Mouse (Mus musculus) T-helper 17 cell (primary cell): ENCODE data around the gene Ipo4.

ENCODE experiments used
- in situ Hi-C, 2 experiments: fragments of 300-600 bp; cut with MboI, MseI; formaldehyde crosslinking; loops; 1 replicate in 1 of 2; 2 replicates in 1 of 2; pipeline ENCODE4 v1.15.1; 2025; ENCODE audit warnings: high pct_unique_total_duplicates in 2 of 2

Gene Ipo4

DNA sequence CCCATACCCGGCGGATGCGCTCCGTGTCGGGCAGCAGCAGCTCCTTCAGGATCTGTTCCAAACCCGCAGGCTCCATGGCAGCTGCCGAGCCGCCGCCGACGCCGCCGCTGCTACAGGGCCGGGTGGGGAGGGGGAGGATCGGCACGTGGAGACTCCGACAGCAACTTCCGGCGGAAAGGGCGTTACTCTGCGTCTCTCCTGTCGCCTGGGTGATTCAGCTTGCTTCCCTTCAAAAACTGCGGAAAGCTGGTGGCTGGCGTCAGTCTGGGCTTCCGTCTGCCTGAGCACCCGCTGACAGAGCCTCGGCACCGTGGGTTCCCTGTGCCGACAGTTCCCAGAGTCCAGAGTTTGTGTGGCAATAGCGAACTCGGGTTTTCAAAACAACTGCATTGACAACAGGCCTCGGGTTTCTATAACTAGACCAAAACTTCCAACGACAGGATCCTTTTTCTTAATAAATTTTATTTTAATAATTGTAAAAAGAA lies at the start of gene Ipo4:
Gene Ipo4, minus strand, starts transcription at position 435 of the 485 bp plus-strand sequence.
- in situ Hi-C loops, result loop anchor here in 1 of 2 experiments (5.0 kb wide), 1 partner anchor 87 kb away; the partner anchor contains the start of gene Rabggta

DNA sequence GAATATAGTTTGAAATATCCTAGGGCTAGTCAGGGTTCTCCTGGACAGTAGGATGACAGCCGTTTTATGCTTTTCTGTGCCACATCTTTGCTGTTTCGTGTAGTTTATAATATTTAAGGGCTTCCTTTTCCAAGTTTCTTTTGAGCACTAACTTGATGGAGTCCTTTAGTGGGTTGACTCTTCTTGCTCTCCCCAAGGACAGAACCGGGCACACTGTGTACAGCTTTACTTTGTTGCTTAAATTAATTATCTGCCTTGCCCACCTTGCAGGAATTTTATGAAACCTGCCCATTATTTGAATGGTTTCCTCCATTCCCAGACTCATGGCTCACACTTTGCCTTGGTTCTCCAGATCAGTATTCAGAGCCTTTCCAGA lies 46.3 kb upstream of the Ipo4 start:
- in situ Hi-C loops, result loop anchor here (5.0 kb wide), 1 partner anchor 60 kb away; no protein-coding TSS in a partner anchor

DNA sequence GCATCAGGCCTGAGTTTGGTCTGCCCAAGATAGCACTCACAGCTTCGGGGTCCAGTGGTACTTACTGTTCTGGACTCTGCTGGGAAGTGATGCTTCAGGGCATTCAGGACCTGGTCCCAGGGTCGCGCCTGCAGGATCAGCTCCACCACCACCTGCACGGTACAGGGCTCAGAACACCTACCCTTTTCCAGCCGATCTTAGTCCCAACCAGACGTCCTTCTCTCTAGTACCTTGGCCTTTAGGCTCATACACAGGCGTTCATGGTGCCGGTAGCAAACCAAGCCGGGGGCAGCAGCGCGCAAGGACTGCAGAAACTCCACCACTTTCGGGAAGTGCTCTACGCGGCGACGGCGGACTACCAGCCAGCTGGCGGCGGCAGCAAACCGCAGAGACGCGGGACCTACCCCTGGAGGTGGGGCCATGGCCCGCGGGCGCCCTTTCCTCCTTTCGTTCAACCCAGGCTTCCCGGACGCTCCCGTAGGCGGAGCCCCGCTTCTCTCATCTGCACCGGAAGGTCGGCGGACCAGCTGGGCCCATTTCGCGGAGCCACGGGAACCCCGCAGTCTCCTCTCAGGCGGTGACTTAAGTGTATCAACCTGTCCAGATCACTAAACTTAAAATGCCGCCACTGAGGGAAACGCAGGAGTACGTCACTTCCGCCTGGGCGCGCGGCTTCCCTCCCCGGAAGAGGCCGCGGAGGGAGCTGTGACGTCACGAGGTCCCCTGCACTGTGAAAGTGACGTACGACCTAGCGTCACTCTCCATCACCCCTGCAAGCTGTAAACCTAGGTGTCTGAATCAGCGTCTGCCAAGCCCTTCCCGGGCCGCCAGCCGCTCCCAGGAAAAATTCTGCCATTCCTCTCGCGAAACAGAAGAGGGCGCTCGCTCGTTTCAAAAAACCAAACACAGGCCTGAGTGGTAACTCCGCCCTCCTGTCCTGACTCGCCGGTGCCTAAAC lies 45.7 kb upstream of the Ipo4 start, which contains the start of gene Tinf2:
Gene Tinf2, minus strand, starts transcription at position 661 of the 958 bp plus-strand sequence.
- in situ Hi-C loops, result loop anchor here (5.0 kb wide), 1 partner anchor 61 kb away; no protein-coding TSS in a partner anchor

GRCm38 (mm10) chr14:55677615-55678014 lies 41.9 kb upstream of the Ipo4 start:
- in situ Hi-C loops, result no loop called here

DNA sequence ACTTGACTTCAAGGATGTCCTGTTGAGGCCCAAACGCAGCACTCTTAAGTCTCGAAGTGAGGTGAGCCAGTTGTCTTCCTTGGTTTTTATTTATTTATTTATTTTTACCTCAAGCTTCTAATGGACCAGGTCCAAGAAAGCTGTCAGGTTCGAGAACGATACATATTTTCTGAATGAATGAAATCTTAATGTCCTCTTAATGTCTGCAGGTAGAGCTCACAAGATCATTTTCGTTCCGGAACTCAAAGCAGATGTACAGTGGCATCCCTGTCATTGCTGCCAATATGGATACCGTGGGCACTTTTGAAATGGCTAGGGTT lies 36.9 kb upstream of the Ipo4 start:
- in situ Hi-C loops, result no loop called here

DNA sequence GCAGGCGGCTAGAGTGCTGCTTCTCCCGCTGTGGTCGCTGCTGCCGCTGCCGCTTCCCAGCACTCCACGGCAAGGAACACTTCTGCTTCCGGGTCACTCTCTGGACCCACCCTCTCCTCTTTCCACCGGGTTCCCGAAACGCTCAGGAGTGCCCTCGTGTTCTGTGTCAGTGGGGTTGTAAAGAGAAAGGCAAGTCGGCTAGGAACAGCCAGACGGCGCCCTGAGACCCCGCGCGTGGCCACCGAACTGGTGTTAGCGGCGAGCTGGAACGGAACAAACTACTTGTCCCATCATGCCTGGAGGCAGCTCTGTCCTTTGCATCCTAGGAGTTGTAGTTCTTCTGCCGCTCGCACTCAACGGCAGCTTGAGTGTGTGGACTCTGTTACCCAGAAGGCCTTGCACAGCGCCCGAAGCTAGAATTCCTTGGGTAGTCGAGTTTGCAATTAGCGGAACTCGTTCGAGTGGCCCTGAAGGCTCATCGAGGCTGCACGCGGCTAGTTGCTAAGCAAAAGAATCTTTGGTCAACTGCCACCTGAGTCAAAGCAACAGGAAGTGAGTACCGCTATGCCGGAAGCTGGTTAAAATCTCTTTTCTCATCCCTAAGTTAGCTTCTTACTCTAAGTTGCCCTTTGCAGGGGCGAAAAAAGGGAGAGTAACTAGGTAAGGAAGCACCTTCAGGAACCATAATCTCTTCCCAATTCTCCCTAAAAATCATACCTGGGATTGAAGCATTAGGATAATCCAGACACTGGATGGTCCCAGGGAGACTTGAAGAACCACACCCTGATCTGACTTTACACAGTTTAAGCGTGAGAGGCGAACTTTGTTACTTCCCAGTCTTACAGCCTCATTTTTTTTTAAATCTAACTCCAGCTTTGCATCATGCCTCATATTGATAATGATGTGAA lies 36.3 kb upstream of the Ipo4 start, which contains the start of the genes Gmpr2 and Nedd8:
Gene Gmpr2, plus strand, starts transcription at position 109 of the 908 bp plus-strand sequence.
Gene Nedd8, minus strand, starts transcription at position 292 of the 908 bp plus-strand sequence.
- in situ Hi-C loops, result no loop called here

DNA sequence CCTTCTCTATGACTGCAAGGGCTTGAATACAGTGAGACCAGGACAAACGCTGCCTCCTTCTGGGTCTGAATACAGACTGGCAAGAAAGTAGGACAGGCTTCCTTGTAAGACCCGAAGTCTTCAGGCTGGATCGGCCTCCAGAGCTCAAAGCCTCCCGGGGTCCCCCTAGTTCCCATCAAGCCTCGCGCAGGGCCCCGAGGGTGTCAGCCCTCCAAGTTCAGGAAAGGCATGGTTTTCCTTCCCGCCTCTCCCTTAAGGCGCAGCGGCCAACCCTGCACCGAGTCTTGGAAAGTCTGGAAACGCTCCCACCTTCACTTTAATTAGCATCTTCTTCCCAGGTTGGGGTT lies 35.7 kb upstream of the Ipo4 start:
- in situ Hi-C loops, result no loop called here

DNA sequence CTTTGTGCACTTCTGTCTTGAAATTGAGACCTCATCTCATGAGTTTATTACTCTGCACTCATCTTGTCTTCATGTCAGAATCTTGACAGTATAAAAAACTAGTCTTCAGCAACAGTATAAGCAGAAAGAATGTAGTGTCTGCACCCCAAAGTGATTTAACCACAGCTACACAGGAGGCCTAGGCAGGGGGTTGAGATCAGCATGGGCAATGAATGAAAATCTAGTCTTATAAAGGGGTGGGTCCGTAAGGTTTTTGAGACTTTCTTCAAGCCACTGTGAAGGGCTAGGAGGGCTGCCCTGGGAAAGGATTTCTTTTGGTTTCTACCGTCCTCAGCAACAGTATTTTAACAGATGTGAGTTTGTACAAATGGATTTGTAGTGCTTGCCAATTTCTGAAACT lies 24.9 kb upstream of the Ipo4 start:
- in situ Hi-C loops, result loop anchor here in 1 of 2 experiments (10.0 kb wide), 1 partner anchor 234 kb away; no protein-coding TSS in a partner anchor

DNA sequence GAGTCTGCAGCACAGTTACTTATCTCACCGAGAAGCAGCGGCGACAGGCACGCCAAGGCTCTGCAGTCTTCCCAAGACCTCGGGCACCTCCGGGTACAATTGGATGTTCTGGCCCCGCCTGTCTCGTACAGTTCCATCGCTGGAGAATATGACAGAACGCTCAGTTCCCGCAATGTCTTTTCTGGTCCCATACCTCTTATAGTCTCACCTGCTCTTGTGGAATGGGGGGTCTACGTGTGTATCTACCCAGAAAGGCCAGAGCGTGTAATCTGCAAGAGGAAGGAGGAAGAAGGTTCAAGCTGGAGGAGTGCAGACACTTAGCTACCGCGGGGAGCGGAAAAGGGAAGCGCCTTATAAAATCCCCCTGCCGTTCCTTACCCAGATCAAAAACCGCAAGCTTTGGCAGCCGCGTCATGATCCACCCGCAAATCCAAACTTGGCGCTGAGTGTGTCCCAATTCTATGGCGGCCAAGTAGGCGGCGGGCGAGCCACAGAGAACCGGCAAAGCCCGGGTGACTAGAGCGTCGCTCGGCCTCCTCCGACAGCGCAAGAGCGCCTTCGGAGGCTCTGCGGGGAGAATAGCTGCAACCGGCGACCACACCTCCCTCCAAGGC lies 24.3 kb upstream of the Ipo4 start, which contains the start of gene Mdp1:
Gene Mdp1, minus strand, starts transcription at position 549 of the 614 bp plus-strand sequence.
- in situ Hi-C loops, result loop anchor here in 1 of 2 experiments (10.0 kb wide), 1 partner anchor 235 kb away; no protein-coding TSS in a partner anchor

DNA sequence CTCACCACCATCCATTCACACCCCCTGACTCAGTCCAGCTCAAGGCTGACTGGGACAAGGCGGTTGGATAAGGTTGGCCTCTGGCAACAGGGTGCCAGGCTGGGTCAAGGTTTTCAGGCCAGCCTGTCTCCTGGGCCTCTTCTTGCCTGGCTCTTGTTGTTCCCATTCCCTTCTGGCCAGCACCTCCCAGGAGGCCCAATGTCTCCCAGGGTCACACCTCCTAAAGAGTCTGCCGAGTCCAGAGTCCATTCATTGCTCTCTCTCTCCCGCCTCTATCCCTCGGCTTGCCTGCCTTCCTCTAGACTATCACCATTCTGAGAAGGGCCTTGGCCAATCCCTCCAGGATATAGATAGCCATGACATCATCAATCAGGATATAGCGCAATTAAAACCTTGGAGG lies 22.3 kb upstream of the Ipo4 start:
- in situ Hi-C loops, result no loop called here

DNA sequence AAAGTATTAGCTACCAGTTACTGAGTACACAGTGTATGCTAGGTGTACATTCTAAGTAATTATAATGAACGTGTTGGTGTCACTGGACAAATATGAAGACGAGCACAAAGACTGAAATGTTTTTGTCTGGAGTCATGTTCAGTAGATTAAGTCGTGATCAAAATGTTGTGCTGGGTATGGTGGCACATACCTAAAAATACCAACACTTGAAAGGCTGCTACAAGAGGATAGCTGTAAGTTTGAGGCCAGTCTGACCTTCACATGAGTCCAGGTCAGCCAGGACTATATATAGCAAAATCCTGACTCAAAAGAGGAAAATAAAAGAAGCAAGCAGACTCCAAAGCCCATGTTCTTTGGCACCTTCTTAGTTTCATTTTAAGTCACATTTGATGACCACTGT lies 21.2 kb upstream of the Ipo4 start:
- in situ Hi-C loops, result no loop called here

DNA sequence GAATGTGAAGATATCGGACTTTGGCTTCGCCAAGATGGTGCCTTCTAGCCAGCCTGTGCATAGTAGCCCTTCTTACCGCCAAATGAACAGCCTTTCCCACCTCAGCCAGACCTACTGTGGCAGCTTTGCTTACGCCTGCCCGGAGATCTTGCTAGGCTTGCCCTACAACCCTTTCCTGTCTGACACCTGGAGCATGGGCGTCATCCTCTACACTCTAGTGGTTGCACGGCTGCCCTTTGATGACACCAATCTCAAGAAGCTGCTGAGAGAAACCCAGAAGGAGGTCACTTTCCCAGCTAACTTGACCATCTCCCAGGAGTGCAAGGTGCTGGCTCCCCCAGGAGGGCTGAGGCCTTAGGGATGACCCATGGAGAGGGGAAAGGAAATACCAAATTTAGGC lies 15.8 kb upstream of the Ipo4 start:
- in situ Hi-C loops, result no loop called here

- in situ Hi-C loops, result no loop called here
These were observed 14.1 kb upstream of the Ipo4 start, which contains the start of gene Tssk4 for GRCm38 (mm10) chr14:55649884-55650283. Gene Tssk4 (plus strand): TSS chr14:55650184.

- in situ Hi-C loops, result no loop called here
These were observed 8.6 kb upstream of the Ipo4 start for GRCm38 (mm10) chr14:55644261-55644888.

- in situ Hi-C loops, result no loop called here
These were observed 7.5 kb upstream of the Ipo4 start, which contains the start of gene Tm9sf1 for GRCm38 (mm10) chr14:55643060-55643907. Gene Tm9sf1 (minus strand): TSS chr14:55643806.

GRCm38 (mm10) chr14:55642679-55643059 lies 6.9 kb upstream of the Ipo4 start:
- in situ Hi-C loops, result no loop called here

DNA sequence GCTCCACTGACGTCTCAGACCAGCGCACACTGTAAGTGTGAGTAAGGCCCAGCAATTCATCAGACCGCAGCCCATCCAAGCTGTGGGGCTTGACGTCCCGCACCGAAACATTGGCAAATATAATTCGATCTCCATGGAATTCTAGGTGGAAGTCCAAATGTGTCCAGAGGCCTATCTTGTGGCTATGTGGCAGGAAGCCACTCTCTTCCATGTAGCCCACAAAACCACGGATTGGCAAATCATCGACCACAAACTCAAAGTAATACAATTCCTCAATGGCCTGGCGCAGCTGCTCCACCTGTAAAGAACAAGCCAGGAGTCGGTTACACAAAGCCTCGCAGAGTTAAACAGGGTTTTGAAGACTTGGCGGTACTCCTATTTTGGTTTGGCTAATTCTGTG lies 5.5 kb upstream of the Ipo4 start:
- in situ Hi-C loops, result no loop called here

DNA sequence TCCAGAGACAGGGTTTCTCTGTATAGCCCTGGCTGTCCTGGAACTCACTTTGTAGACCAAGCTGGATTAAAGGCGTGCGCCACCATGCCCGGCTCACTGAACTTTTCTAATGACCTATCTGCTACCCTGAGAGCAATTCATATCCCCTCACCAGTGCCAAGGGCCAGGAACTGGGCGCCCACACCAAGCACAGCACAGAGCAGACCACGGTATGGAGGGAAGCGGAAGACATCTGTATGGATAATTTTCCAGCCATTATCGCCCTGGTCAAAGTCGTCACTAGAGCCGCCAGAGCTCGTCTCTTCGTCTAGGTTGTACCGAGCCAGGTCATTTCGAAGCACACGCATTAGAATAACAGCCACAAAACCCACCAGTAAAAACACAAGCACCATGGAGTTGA lies 5.1 kb upstream of the Ipo4 start:
- in situ Hi-C loops, result no loop called here

DNA sequence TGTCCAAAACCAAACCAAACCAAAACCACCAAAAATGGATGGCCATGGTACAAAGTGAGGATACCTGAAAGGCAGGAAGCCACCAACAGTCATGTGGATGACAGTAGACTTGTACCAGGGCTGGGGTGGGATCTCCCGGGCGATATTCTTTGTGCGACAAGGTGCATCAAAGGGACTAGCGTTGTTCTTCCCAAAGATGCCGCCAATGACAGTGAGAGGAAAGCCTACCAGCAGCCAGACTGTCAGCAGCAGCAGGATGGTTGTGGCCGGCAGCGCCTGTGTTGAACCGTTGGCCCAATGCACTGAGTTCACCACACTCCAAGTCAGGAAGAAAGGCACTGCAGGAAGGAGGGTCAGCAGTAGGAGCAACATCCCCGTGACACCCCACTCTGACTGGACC lies 2.0 kb upstream of the Ipo4 start, which contains the start of gene Gm49378:
Gene Gm49378, minus strand, starts transcription at position 101 of the 400 bp plus-strand sequence.
- in situ Hi-C loops, result loop anchor here in 1 of 2 experiments (5.0 kb wide), 1 partner anchor 85 kb away; the partner anchor contains the start of gene Rabggta
